Mouse (Mus musculus) liver, embryonic 14.5 days (tissue): ENCODE data around the gene Gm45140. TPM values are rescaled to one million over a fixed set of nuclear protein-coding genes. Genes with fewer than 3 reads are reported as not detected.

Experiments
- ATAC-seq: fragments of 200-750 bp; cut with Nextera tagmentation; 2 replicates; pipeline ENCODE4 v1.8.0; 2017; ENCODE audit warnings: moderate number of reproducible peaks, mild to moderate bottlenecking, moderate library complexity; ENCODE audit not compliant: insufficient read depth
- DNase-seq, 3 experiments: peaks; one replicate each; pipeline ENCODE4 v3.0.0-alpha.2; 2012 to 2013; ENCODE audit warnings: low read depth in 3 of 3, low spot score in 3 of 3
- H3K27ac ChIP-seq: fragments of 300-500 bp; sonication (generic); 2 replicates; pipeline ENCODE4 v1.5.1; 2014; ENCODE audit warnings: moderate library complexity, mild to moderate bottlenecking, control low read depth, inconsistent platforms
- H3K27me3 ChIP-seq: fragments of 300-500 bp; sonication (generic); 2 replicates; pipeline ENCODE4 v1.6.1; 2014; ENCODE audit warnings: mild to moderate bottlenecking, low read length, moderate library complexity; ENCODE audit not compliant: control insufficient read depth, insufficient read depth
- H3K36me3 ChIP-seq: fragments of 300-500 bp; sonication (generic); replicated peaks from 2 replicates; pipeline ENCODE4 v1.6.1; 2014; ENCODE audit warnings: low read depth; ENCODE audit not compliant: control insufficient read depth, insufficient read depth
- H3K4me1 ChIP-seq, 2 experiments: fragments of 200-500 bp in 1 of 2; fragments of 300-500 bp in 1 of 2; sonication (generic) in 1 of 2; replicated peaks; 2 replicates each; pipeline ENCODE4 v1.6.1; 2012 to 2014; ENCODE audit warnings: antibody characterized with exemption in 1 of 2, inconsistent platforms in 1 of 2, low read length in 1 of 2; ENCODE audit not compliant: control insufficient read depth in 2 of 2, insufficient read depth in 2 of 2
- H3K4me2 ChIP-seq: fragments of 300-500 bp; sonication (generic); 2 replicates; pipeline ENCODE4 v1.6.1; 2014; ENCODE audit warnings: low read depth, mild to moderate bottlenecking, control low read depth, moderate library complexity
- H3K4me3 ChIP-seq, 2 experiments: fragments of 200-500 bp in 1 of 2; fragments of 300-500 bp in 1 of 2; sonication (generic) in 1 of 2; 2 replicates each; pipeline ENCODE4 v1.5.1; 2012 to 2014; ENCODE audit warnings: low read depth in 2 of 2, low read length in 2 of 2, mild to moderate bottlenecking in 2 of 2, control low read depth in 1 of 2, inconsistent platforms in 1 of 2, moderate library complexity in 1 of 2; ENCODE audit not compliant: insufficient read depth in 1 of 2
- H3K9ac ChIP-seq: fragments of 300-500 bp; sonication (generic); replicated peaks from 2 replicates; pipeline ENCODE4 v1.6.1; 2014; ENCODE audit warnings: mild to moderate bottlenecking, control low read depth, moderate library complexity
- H3K9me3 ChIP-seq: fragments of 300-500 bp; sonication (generic); 2 replicates; pipeline ENCODE4 v1.6.1; 2016; ENCODE audit warnings: low read length, mixed read lengths; ENCODE audit not compliant: control insufficient read depth
- CTCF ChIP-seq: IDR thresholded peaks from 2 replicates; pipeline ENCODE4 v1.5.1; 2016; ENCODE audit warnings: antibody characterized with exemption, low read depth, control low read depth
- EP300 ChIP-seq: IDR thresholded peaks from 2 replicates; pipeline ENCODE4 v1.6.1; 2016; ENCODE audit warnings: antibody characterized with exemption, low read depth
- WGBS: fragments of 180-500 bp; shearing (Covaris S2); extraction: QIAGEN DNeasy Blood & Tissue Kit; methylation state at CpG from one replicate; pipeline ENCODE4 v1.1.7; 2014; ENCODE audit not compliant: insufficient replicate concordance; 5-methylcytosine and 5-hydroxymethylcytosine counted together
- polyA plus RNA-seq, 2 experiments: library from polyadenylated mRNA; depleted of rRNA in 1 of 2; stranded (reverse) in 1 of 2; unstranded in 1 of 2; fragments of >200 nt; fragmentation: Nextera tagmentation in 1 of 2; extraction: Ambion mirVana in 1 of 2; gene quantifications; 2 replicates each; pipeline versions ENCODE4 v1.2.1 to v1.2.3; 2012 to 2014

Gm45140 gene
- polyA plus RNA-seq, 2 experiments: 3.2 to 3.7 TPM

- Histone ChIP-seq H3K27ac (peak overlapping the region; percentile 80), H3K9me3 (no peaks in the 10 kb centered on the region), H3K4me2 (peak overlapping the region; percentile 96), H3K36me3 (peaks cover 42% of the 10 kb centered on the region), H3K4me3 (peak overlapping the region; percentile 84 to 98), H3K27me3 (no peaks in the 10 kb centered on the region), H3K4me1 (peaks cover 36 to 43% of the 10 kb centered on the region in 2 experiments), H3K9ac (peak overlapping the region; percentile 95)
- WGBS: 0% methylated on average over 8 of the region's 8 CpGs
- ATAC-seq: no peak
- no peak for TF ChIP-seq EP300
- no peak for TF ChIP-seq CTCF
- peak in 1 of 3 experiments; percentile 43 for DNase-seq
Measured at GRCm38 (mm10) chr6:87849780-87850154, 14.2 kb upstream of the Gm45140 start.

GRCm38 (mm10) chr6:87846813-87847212 is 11.2 kb upstream of the Gm45140 start:
- ATAC-seq (no peak), DNase-seq (no peak)
- 65% methylated on average over 1 of the region's 1 CpGs for WGBS
- Histone ChIP-seq H3K27ac (no peak overlapping the region; the same call in 1 of the 2 replicates), H3K36me3 (peaks cover 69% of the 10 kb centered on the region), H3K4me2 (peak overlapping the region; percentile 96), H3K4me1 (peaks cover 18 to 23% of the 10 kb centered on the region in 2 experiments), H3K27me3 (no peaks in the 10 kb centered on the region), H3K9ac (peak overlapping the region; percentile 46), H3K4me3 (no peak overlapping the region), H3K9me3 (no peaks in the 10 kb centered on the region)
- TF ChIP-seq CTCF (no peak), EP300 (no peak)

DNA sequence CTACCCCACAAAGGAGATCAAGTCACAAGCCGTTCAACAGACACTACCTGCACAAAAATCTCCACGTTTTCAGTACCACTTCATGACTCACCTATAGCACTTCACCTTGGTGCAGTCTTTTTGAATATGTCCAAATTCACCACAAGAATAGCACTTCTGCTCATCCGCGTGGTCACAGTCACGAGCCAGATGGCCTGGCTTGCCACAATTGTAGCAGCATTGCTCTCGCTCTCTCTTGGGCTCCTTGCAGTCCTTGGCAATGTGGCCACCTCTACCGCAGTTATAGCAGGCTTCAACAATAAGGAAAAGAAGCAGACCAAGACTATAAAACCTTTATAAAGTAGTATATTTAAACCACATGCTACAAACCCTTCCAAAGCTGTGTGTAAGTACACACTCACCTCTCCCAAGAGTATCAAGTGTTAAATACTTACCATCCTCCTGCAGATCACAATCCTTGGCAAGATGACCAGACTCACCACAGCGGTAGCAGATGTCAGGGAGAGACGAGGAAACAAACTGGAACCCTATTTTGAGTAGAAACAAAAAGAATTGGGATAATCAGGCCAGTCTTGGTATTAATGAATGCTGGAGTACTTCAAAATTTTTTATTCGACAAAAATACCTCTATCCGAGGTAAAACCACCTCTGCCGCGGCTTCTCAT is 9.6 kb upstream of the Gm45140 start:
- no peaks in the 10 kb centered on the region for H3K9me3 ChIP-seq
- H3K4me3 ChIP-seq: no peak overlapping the region
- no peak overlapping the region for H3K27ac ChIP-seq
- ATAC-seq: no peak
- H3K4me1 ChIP-seq: peaks cover 12 to 20% of the 10 kb centered on the region in 2 experiments
- 89% methylated on average over 13 of the region's 13 CpGs for WGBS
- no peaks in the 10 kb centered on the region for H3K27me3 ChIP-seq
- no peak for DNase-seq
- TF ChIP-seq EP300 (no peak), CTCF (no peak)
- no peak overlapping the region for H3K4me2 ChIP-seq
- no peak overlapping the region for H3K9ac ChIP-seq
- peaks cover 73% of the 10 kb centered on the region for H3K36me3 ChIP-seq

DNA sequence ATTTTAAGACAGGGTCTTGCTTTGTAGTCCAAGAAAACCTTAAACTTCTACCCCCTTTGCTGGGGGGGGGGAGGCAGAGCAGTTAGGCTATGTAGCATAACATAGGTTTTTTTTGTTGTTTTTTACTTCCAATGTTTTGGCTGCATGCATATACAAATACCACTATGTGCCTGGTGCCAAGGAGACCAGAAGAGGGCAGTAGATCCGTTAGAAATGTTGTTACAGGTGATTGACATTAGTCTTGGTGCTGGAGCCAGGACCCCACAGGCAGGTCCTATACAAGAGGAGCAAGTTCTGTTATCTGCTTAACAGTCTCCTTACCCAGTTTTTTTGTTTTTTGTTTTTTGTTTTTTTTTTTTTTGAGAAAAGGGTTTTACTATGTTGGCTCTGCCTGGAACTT is 6.7 kb upstream of the Gm45140 start:
- Histone ChIP-seq H3K27ac (no peak overlapping the region), H3K9ac (no peak overlapping the region), H3K36me3 (peaks cover 56% of the 10 kb centered on the region), H3K4me2 (no peak overlapping the region), H3K9me3 (no peaks in the 10 kb centered on the region), H3K27me3 (no peaks in the 10 kb centered on the region), H3K4me1 (peaks cover 10 to 13% of the 10 kb centered on the region in 2 experiments; a peak in 3 of 4 replicates), H3K4me3 (no peak overlapping the region)
- ATAC-seq (no peak), DNase-seq (peak in 1 of 3 experiments; percentile 37)
- TF ChIP-seq EP300 (no peak), CTCF (peak; percentile 58; the same call in 1 of the 2 replicates)
- 22% methylated on average over 1 of the region's 1 CpGs for WGBS

- H3K36me3 ChIP-seq: peaks cover 50% of the 10 kb centered on the region
- no peaks in the 10 kb centered on the region for H3K9me3 ChIP-seq
- ATAC-seq: no peak
- H3K27me3 ChIP-seq: no peaks in the 10 kb centered on the region
- WGBS: 68% methylated on average over 8 of the region's 8 CpGs
- DNase-seq: no peak
- H3K4me1 ChIP-seq: peaks cover 10% of the 10 kb centered on the region in 2 experiments
- no peak overlapping the region for H3K4me3 ChIP-seq
- H3K27ac ChIP-seq: no peak overlapping the region
- TF ChIP-seq CTCF: no peak
- H3K9ac ChIP-seq: no peak overlapping the region
- H3K4me2 ChIP-seq: no peak overlapping the region
Measured at GRCm38 (mm10) chr6:87841635-87842034, 6.0 kb upstream of the Gm45140 start.
